In genomic region chr7:27481627-27481969, GRCm38 (mm10) we compare ENCODE assay signal across 8 mouse cellular contexts. TPM values are rescaled to one million over a fixed set of nuclear protein-coding genes. Genes with fewer than 3 reads are reported as not detected.
DNase-seq lines count a peak whose midpoint lies in the region; ATAC-seq and TF ChIP-seq lines count a peak whose summit lies in the region.

No protein-coding gene starts in this region.

- no peak for TF ChIP-seq EP300 in liver, postnatal 0 days (IDR thresholded peaks at IDR 0.05; ENCODE audit: low read depth)

- H3K9me3 ChIP-seq in E14TG2a.4 (ENCODE audit: low read length), result no peaks in the 10 kb centered on the region
- H3K9me3 ChIP-seq in heart, embryonic 14.5 days (ENCODE audit: control insufficient read depth, low read length), result no peaks in the 10 kb centered on the region
- H3K9me3 ChIP-seq in liver, postnatal 0 days (ENCODE audit: low read length), result no peaks in the 10 kb centered on the region
- no peaks in the 10 kb centered on the region for H3K9me3 ChIP-seq in neural tube, embryonic 13.5 days

- peaks cover 22% of the 10 kb centered on the region for H3K36me3 ChIP-seq in E14TG2a.4 (ENCODE audit: insufficient read depth, low read length)
- H3K36me3 ChIP-seq in heart, embryonic 14.5 days (ENCODE audit: control insufficient read depth, insufficient read depth, low read length), result peaks cover 13% of the 10 kb centered on the region
- peaks cover 10% of the 10 kb centered on the region for H3K36me3 ChIP-seq in liver, postnatal 0 days (replicated peaks; ENCODE audit: insufficient read depth, low read length)
- peaks cover 5% of the 10 kb centered on the region for H3K36me3 ChIP-seq in neural tube, embryonic 13.5 days

- peak; percentile 70 for DNase-seq in c-Kit-negative CD71-positive TER-119-positive erythroid progenitor cells, embryonic 14.5 days (ENCODE audit: low read depth, low spot score)
- DNase-seq in kidney, postnatal 10 days, result peak; percentile 95
- peak; percentile 93 for DNase-seq in liver, postnatal 0 days
- peak; percentile 93 for DNase-seq in testis, postnatal 10 days (ENCODE audit: low spot score)

- H3K27ac ChIP-seq in heart, embryonic 14.5 days (replicated peaks in 1 of 2; ENCODE audit: control insufficient read depth in 1 of 2, insufficient read depth in 1 of 2, low read depth in 2 of 2, low read length in 2 of 2), result peak overlapping the region; percentile 86 to 90
- H3K27ac ChIP-seq in liver, postnatal 0 days (ENCODE audit: low read depth), result peak overlapping the region; percentile 91
- peak overlapping the region; percentile 30; the same call in 1 of the 2 replicates for H3K27ac ChIP-seq in neural tube, embryonic 13.5 days (replicated peaks)

- peak overlapping the region; percentile 61 for H3K4me2 ChIP-seq in heart, embryonic 14.5 days (ENCODE audit: low read length)
- H3K4me2 ChIP-seq in liver, postnatal 0 days (ENCODE audit: low read depth, low read length), result peak overlapping the region; percentile 78
- peak overlapping the region; percentile 61 for H3K4me2 ChIP-seq in neural tube, embryonic 13.5 days

- peak; percentile 93 for ATAC-seq in erythroid progenitor cell, adult 5-6 weeks (replicated peaks; ENCODE audit: low FRiP score, poor library complexity, severe bottlenecking)
- peak; percentile 93 for ATAC-seq in heart, embryonic 14.5 days (ENCODE audit: insufficient number of reproducible peaks, insufficient read depth, low FRiP score, low read depth)
- ATAC-seq in liver, postnatal 0 days, result peak; percentile 97
- ATAC-seq in neural tube, embryonic 13.5 days (ENCODE audit: low read depth), result peak; percentile 79

- H3K4me3 ChIP-seq in E14TG2a.4 (replicated peaks; ENCODE audit: low read length), result peak overlapping the region; percentile 43
- peak overlapping the region; percentile 16 to 31 for H3K4me3 ChIP-seq in heart, embryonic 14.5 days (ENCODE audit: control insufficient read depth in 1 of 2, insufficient read depth in 1 of 2, low read depth in 1 of 2, low read length in 2 of 2)
- H3K4me3 ChIP-seq in liver, postnatal 0 days (ENCODE audit: low read depth, low read length), result peak overlapping the region; percentile 50
- peak overlapping the region; percentile 30 for H3K4me3 ChIP-seq in neural tube, embryonic 13.5 days

- WGBS in heart, embryonic 14.5 days, result 1% methylated on average over 10 of the region's 12 CpGs
- WGBS in liver, postnatal 0 days (ENCODE audit: insufficient replicate concordance), result 0% methylated on average over 9 of the region's 12 CpGs
- 2% methylated on average over 11 of the region's 12 CpGs for WGBS in neural tube, embryonic 13.5 days

- TF ChIP-seq CTCF in E14TG2a.4 (conservative IDR thresholded peaks at IDR 0.05; ENCODE audit: low read length), result no peak
- no peak for TF ChIP-seq CTCF in liver, postnatal 0 days (IDR thresholded peaks at IDR 0.05; ENCODE audit: low read depth)

- H3K27me3 ChIP-seq in E14TG2a.4 (ENCODE audit: insufficient read depth, low read length), result no peaks in the 10 kb centered on the region
- H3K27me3 ChIP-seq in heart, embryonic 14.5 days (ENCODE audit: control insufficient read depth, insufficient read depth, low read length), result no peaks in the 10 kb centered on the region
- no peaks in the 10 kb centered on the region for H3K27me3 ChIP-seq in liver, postnatal 0 days (ENCODE audit: insufficient read depth, low read length)
- 0 out of 2 replicates have a peak, but pooled peaks cover 4% of the 10 kb centered on the region for H3K27me3 ChIP-seq in neural tube, embryonic 13.5 days

- H3K9ac ChIP-seq in heart, embryonic 14.5 days (ENCODE audit: low read length), result peak overlapping the region; percentile 60
- peak overlapping the region; percentile 66 for H3K9ac ChIP-seq in liver, postnatal 0 days (replicated peaks)
- peak overlapping the region; percentile 63 for H3K9ac ChIP-seq in neural tube, embryonic 13.5 days

- H3K4me1 ChIP-seq in E14TG2a.4 (replicated peaks; ENCODE audit: low read depth, low read length), result peaks cover 83% of the 10 kb centered on the region
- peaks cover 9 to 14% of the 10 kb centered on the region in 2 experiments for H3K4me1 ChIP-seq in heart, embryonic 14.5 days (ENCODE audit: control insufficient read depth in 2 of 2, insufficient read depth in 2 of 2, low read length in 2 of 2)
- H3K4me1 ChIP-seq in liver, postnatal 0 days (ENCODE audit: insufficient read depth), result peaks cover 43% of the 10 kb centered on the region
- H3K4me1 ChIP-seq in neural tube, embryonic 13.5 days (replicated peaks), result peaks cover 17% of the 10 kb centered on the region

RNA-seq across cellular contexts. Expression of gene Sertad1, which starts 5.1 kb away (rescaled TPM):
- total RNA-seq in erythroid progenitor cell, adult 5-6 weeks (2015; ENCODE audit: low replicate concordance), result 1.7 and 6.8 TPM in 2 replicates
- 5.5 and 7.0 TPM in 2 replicates for total RNA-seq in erythroid progenitor cell, adult 5-6 weeks (2017; ENCODE audit: low replicate concordance)
- 34.5 and 34.8 TPM in 2 replicates for polyA plus RNA-seq in heart, embryonic 14.5 days (2014; fragmentation: Nextera tagmentation; extraction: Ambion mirVana)
- polyA plus RNA-seq in liver, postnatal 0 days (2015; fragmentation: Nextera tagmentation; extraction: Ambion mirVana), result 18.3 and 18.5 TPM in 2 replicates
- polyA plus RNA-seq in neural tube, embryonic 13.5 days (2015; fragmentation: Nextera tagmentation; extraction: Ambion mirVana), result 12.3 and 14.1 TPM in 2 replicates

RNA-seq across cellular contexts. Expression of gene Sertad3, which starts 8.0 kb away (rescaled TPM):
- 9.0 and 9.2 TPM in 2 replicates for total RNA-seq in erythroid progenitor cell, adult 5-6 weeks (2015; ENCODE audit: low replicate concordance)
- 14.8 and 19.6 TPM in 2 replicates for total RNA-seq in erythroid progenitor cell, adult 5-6 weeks (2017; ENCODE audit: low replicate concordance)
- polyA plus RNA-seq in heart, embryonic 14.5 days (2014; fragmentation: Nextera tagmentation; extraction: Ambion mirVana), result 15.7 and 19.4 TPM in 2 replicates
- 16.2 and 17.0 TPM in 2 replicates for polyA plus RNA-seq in liver, postnatal 0 days (2015; fragmentation: Nextera tagmentation; extraction: Ambion mirVana)
- 16.7 and 16.8 TPM in 2 replicates for polyA plus RNA-seq in neural tube, embryonic 13.5 days (2015; fragmentation: Nextera tagmentation; extraction: Ambion mirVana)

RNA-seq across cellular contexts. Expression of gene Prx, which starts 17.5 kb away (rescaled TPM):
- total RNA-seq in erythroid progenitor cell, adult 5-6 weeks (2015; ENCODE audit: low replicate concordance), result 0.36 and 0.42 TPM in 2 replicates
- total RNA-seq in erythroid progenitor cell, adult 5-6 weeks (2017; ENCODE audit: low replicate concordance), result 1.4 and 5.1 TPM in 2 replicates
- 0.58 and 0.59 TPM in 2 replicates for polyA plus RNA-seq in heart, embryonic 14.5 days (2014; fragmentation: Nextera tagmentation; extraction: Ambion mirVana)
- polyA plus RNA-seq in liver, postnatal 0 days (2015; fragmentation: Nextera tagmentation; extraction: Ambion mirVana), result 0.25 and 0.28 TPM in 2 replicates
- polyA plus RNA-seq in neural tube, embryonic 13.5 days (2015; fragmentation: Nextera tagmentation; extraction: Ambion mirVana), result 1.9 TPM in 2 replicates

RNA-seq across cellular contexts. Expression of gene Blvrb, which starts 33.8 kb away (rescaled TPM):
- total RNA-seq in erythroid progenitor cell, adult 5-6 weeks (2015; ENCODE audit: low replicate concordance), result 538 and 642 TPM in 2 replicates
- 484 and 602 TPM in 2 replicates for total RNA-seq in erythroid progenitor cell, adult 5-6 weeks (2017; ENCODE audit: low replicate concordance)
- 49.7 and 57.9 TPM in 2 replicates for polyA plus RNA-seq in heart, embryonic 14.5 days (2014; fragmentation: Nextera tagmentation; extraction: Ambion mirVana)
- polyA plus RNA-seq in liver, postnatal 0 days (2015; fragmentation: Nextera tagmentation; extraction: Ambion mirVana), result 372 and 407 TPM in 2 replicates
- polyA plus RNA-seq in neural tube, embryonic 13.5 days (2015; fragmentation: Nextera tagmentation; extraction: Ambion mirVana), result 21.3 and 23.3 TPM in 2 replicates

RNA-seq across cellular contexts. Expression of gene Sptbn4, which starts 34.1 kb away (rescaled TPM):
- total RNA-seq in erythroid progenitor cell, adult 5-6 weeks (2015; ENCODE audit: low replicate concordance), result not detected in 2 replicates
- total RNA-seq in erythroid progenitor cell, adult 5-6 weeks (2017; ENCODE audit: low replicate concordance), result 0.08 and 0.13 TPM in 2 replicates
- 0.15 and 0.20 TPM in 2 replicates for polyA plus RNA-seq in heart, embryonic 14.5 days (2014; fragmentation: Nextera tagmentation; extraction: Ambion mirVana)
- 0.02 and 0.18 TPM in 2 replicates for polyA plus RNA-seq in liver, postnatal 0 days (2015; fragmentation: Nextera tagmentation; extraction: Ambion mirVana)
- 1.7 and 2.8 TPM in 2 replicates for polyA plus RNA-seq in neural tube, embryonic 13.5 days (2015; fragmentation: Nextera tagmentation; extraction: Ambion mirVana)

Comparison
In these comparisons a context has a peak if more than half of its experiments do, and no peak if none do; other contexts are left out.
1. Peak in every context shown above with its lines: DNase-seq, ATAC-seq, H3K4me3 ChIP-seq and H3K27ac ChIP-seq.
2. H3K27ac ChIP-seq: peak in every context shown above with its lines; median percentile 91 in liver, postnatal 0 days; 88 in heart, embryonic 14.5 days; 30 in neural tube, embryonic 13.5 days.